Mouse (Mus musculus) adrenal gland (tissue): ENCODE results near the gene Ece1.

ENCODE experiments used
- intact Hi-C: fragments of 180-260 bp; cut with DNase I; formaldehyde crosslinking; loops from one replicate; pipeline ENCODE4 v1.15.1; 2025

Ece1 gene

DNA sequence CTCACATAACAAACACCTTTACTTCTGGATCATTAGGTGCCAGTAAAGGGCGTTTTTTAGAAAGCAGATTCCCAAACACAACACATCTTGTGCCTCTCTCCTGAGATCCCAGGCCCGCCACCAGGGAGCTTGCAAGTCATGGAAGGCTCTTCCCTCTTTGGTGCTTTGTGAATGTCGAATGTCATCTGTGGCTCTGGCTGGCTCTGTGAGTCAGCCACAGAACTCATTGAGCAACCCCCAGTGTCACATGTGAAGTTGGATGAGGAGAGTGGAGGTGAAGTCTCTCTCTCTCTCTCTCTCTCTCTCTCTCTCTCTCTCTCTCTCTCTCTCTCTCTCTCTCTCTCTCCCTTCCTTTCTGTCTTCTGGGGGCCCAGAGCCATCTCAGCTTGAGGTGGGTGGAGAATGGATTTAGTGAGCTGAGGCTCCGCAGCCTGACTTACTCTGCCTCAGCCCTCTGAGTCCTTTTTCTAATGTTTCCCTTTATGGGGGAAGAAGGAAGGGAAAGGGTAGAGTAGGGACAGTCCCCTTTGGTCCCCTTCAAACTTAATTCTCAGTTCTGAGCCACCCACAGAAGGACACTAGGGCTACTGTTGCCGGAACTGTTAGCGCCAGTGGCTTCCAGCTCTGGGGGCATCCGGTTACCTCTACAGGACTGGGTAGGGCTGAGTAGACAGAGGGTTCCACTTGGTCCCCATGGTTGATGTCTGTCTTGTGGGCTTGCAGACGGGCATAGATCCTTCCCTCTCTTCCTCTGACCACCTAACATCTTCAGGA lies 17.5 kb downstream of the Ece1 start:
- intact Hi-C loops = no loop called here

DNA sequence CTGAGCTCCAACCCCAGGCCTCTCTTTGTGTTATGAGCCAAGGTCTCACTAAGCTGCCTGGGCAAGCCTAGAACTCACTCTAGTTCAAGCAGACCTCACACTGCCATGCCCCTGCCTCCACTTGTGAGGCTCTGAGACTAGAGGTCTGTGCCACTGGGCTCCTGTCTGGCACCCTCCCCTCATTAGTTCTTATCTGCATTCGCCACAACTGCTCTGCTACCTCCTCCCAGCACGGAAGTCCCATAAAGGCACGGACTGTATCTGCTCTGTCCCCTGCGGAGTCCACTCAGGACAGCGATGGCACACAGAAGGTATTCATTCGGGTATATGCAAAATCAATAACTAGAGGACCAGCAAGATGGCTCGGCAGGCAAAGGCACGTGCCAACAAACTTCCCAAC lies 19.4 kb downstream of the Ece1 start:
- intact Hi-C loops = no loop called here

DNA sequence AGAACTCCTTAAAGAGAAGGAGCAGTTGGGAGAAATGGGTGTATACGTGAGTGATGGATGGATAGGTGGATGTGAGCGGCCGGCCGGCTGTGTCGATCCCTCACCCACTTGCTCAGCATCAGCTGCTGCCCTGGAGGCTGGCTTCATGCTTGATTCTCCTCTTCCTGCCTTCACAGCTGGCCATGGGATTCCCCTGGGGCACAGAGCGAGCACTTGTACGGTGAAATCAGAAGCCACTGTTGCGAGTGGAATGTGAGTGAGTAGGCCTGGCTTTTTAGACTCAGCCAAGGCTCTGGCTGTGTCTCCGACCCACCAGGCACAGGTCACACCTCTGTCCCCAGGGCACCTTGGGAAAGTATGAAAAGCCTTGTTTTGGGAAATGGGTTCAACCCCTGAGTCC lies 20.6 kb downstream of the Ece1 start:
- intact Hi-C loops = no loop called here

DNA sequence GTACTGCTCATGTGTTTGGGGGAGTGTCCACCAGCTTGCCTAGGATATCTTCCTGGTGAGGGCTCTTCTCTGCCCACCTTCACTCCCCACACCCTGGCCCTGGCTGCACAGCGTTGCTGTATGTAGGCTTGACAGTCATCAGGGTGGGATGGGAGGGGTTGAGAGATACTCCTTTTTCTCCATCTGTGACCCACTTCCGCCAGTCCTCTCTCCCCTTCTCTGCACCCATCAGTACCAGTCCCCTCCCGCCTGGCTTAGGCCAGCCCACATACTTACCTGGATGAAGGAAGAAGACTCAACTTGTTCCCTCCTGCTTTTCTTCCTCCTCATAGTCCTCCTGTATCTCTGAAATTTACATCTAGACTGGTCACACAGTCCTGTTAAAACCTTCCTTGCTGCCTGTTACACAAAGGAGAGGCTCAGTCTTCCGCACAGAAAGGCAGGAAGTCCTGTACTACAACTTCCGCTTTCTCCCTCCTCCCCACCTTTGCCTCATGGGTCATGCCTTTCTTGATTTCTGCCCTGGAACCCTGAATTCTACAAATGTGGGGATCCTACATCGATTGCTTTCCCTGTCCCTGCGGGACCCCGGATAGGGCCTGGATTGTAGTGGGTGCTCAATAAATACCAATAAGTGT lies 21.6 kb downstream of the Ece1 start:
- intact Hi-C loops = no loop called here

DNA sequence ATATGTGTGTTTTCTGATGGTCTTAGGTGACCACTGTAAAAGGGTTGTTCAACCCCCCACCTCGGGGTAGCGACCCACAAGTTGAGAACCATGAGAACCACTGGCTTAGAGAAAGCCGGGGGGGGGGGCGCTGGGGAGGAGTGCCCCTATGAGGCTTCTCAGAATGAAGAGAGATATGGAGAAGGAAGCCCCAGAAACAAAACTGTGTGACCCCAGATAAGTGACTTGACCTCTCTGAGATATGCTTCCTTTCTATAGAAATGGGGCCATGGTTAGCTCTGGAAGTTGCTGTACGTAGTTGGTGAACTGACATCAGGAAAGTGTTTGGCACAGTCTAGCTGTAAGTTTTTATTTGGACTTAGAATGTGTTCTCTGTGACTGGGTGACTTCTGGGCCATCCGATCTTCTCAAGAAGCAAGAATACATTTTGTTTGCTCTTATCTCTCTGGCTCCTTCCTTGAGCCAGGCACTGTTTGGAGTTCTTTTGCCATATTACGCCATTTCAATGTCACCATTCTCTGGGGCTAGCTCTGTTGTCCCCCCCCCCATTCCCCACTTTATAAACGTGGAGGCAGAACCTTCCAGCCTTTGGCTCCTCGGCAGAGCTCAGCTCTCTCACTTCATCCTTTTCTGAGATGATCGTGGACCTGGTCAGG lies 25.4 kb downstream of the Ece1 start:
- intact Hi-C loops = no loop called here

DNA sequence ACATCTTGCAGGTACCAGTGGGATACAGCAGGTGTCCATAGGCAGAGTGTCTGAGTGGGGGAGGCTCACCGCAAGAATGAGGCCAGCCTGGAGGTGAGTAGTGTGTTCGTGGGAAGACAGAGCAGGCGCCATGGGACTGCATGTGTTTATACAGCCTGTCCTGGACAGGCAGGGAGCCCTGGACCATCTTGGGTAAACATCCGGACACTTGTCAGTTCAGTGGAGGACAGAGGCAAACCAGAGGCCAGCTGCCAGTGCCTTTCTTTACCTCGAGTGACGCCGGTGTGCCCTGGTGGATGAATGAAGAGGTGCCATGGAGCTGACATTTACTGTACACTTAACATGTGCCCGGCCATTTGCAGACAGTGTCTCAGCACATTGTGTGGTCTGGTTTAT lies 26.0 kb downstream of the Ece1 start:
- intact Hi-C loops = no loop called here

DNA sequence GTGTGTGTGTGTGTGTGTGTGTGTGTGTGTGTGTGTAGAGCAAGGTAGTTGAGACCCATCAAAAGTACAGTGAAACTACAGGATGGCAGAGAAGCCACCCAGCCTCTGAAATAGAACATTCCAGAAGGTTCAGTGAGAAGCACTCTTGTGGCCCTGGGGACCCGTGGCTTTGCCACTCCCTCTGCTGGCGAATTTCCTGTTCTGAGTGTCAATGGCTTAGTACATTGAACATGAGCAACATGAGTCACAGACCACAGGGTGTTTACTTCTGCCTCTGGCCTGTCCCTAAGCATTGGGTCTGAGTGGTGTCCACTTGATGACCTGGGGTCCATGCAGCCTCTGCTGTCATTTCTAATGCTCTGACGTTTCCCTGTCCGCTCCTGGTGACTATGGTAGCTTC lies 28.6 kb downstream of the Ece1 start:
- intact Hi-C loops = loop anchor here (5.0 kb wide), 1 partner anchor 38 kb away; no protein-coding TSS in a partner anchor

DNA sequence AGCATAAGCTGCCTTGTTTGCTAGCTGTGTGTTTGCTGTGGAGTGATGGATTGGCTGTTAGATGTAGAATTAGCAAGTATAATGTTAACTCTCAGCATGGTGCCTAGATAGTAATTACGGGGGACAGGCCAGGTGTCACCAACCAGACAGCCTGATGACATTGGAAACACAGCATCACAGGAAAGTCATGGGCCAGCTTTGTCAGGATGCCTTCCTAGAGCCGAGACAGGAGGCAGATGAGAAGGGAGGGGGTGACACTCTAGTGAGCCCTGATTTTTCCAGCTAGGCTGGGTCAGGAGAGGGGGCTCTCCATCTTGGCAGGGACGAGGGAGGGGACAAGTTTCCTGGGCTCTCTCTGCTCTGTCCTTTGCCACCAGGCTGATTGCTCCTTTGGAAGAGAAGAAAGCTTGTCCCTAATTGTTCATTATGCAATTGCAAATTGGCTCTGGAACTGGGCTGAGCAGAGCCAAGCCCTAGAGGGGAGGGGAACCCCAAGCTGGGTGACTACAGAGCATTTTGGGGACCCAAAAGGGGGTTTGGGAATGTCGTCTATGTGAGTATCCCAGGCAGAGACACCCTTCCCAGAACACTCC lies 29.6 kb downstream of the Ece1 start:
- intact Hi-C loops = loop anchor here (5.0 kb wide), 1 partner anchor 39 kb away; no protein-coding TSS in a partner anchor

DNA sequence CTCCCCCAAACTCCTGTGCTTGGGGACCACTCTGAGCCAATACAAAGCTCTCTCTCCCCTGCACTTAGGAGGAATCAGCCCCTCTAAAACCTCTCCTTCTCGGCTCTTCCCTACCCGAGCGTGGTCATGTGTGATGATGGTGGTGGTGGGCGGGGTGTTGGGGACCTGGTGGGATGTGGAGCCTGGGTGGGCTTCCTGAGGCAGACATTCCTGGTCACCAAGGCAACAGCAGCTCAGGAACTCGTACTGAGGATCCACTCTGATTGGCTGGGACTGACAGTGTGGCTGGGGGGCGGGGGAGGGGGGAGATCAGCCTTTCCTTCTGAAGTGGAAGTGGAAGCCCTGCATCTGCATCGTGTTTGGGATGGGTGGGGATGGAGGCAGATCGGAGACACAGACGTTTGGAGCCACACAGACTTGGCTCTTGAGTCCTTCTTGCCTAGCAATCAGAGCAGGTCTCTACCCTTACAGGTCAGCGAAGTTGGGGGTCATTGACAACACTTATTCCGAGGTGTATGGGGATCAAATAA lies 30.7 kb downstream of the Ece1 start:
- intact Hi-C loops = loop anchor here (5.0 kb wide), 1 partner anchor 40 kb away; no protein-coding TSS in a partner anchor

DNA sequence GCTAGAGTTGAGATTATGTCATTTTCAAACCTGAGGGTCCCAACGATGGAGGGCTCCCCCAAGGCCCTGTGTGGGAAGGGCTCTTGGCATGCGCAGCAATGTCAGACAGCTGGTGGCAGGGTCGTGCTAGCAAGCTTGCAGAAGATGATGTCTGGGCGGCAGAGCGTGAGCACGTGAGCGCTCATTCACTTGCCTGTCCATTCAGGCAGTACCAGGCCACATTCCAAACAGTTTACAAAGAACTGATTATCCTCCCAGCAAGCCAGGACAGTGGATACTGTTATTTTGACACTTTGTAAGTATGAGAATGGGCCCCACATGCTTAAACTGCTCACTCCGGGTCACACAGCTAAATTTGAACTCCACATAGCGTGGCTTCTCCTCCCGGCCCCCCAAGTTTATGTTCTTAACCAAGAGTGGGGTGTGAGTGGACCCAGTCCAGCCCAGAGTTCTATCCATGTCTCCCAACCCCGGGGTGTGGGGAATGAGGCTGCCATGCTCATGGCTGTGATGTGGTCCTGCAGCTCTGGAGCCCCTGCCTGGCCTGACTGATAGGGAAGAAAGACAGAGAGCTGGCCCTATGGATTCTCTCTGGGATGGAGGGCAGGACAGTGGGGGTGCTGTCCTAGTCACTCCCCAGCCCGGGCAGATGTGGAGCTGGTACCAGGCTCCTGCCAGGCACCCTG lies 34.7 kb downstream of the Ece1 start:
- intact Hi-C loops = no loop called here

DNA sequence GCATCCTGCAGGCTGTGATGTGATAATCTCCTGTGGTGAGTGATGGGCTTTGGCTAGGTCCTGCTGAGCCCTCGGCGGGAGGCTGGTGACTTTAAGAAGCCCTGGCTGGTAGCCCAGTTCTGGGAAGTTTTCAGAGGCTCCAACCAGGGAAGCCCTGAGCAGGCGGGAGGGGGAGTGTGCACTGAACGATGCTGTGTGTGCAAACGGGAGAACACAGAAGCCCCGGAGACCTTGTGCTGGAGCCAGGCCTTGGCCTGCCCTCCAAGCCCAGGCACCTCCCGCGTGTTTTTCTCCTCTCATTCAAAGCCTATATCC lies 35.2 kb downstream of the Ece1 start:
- intact Hi-C loops = no loop called here

DNA sequence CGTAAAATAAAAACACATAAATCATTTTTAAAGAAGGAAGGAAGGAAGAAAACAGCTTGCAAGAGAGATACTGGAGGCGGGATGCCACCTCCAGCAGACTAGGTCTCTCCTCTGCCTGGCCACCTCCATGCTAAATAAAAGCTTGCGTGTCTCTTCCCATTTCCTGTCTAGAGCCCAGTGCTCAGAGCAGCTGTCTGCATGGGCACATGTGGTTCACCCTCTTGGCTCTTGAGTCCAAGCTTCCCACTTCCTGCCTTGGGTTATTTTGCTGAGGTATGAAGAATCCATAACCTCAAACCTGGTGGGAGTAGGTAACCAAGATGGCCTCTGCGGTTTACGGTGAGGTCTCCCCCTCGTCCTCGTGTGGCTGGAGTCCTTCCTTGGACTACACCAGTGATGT lies 36.5 kb downstream of the Ece1 start:
- intact Hi-C loops = no loop called here

DNA sequence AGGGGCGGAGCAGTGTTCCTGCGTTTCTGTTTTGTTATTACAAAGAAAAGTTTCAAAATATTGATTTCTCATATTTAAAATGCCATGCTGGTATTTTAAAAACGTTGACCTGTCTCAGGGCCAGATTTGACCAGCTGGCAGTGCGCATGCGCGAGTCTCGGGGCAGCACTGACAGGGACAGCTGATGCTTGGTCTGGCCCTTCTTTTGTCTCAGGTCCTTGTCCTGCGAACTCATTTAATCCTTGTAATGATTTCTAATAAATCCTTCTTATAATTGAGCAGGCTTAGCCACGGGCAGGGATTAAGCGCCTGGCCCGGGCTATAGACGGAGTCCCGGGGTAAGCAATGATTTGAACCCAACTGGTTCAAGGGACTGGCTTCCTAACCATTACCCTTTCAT lies 40.2 kb downstream of the Ece1 start:
- intact Hi-C loops = no loop called here

DNA sequence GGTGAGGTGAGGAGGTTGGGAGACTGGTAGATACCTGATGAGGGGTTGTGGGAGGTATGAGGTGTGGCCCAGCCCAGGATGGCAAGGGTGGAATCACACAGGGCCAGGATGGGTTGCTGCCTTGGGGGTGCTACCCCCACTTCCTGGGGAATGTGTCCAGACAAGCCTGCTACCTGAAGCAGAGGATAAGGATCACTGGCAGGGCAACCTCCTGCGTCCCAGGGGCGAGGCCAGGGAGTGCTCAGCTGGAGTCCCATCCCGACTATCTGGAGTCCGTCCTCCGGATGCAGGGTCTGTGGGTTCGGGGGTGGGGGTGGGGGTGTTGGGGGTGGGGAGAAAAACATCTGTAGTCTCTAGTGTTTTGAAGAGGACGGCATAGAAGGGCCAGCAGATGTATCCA lies 40.8 kb downstream of the Ece1 start:
- intact Hi-C loops = no loop called here

DNA sequence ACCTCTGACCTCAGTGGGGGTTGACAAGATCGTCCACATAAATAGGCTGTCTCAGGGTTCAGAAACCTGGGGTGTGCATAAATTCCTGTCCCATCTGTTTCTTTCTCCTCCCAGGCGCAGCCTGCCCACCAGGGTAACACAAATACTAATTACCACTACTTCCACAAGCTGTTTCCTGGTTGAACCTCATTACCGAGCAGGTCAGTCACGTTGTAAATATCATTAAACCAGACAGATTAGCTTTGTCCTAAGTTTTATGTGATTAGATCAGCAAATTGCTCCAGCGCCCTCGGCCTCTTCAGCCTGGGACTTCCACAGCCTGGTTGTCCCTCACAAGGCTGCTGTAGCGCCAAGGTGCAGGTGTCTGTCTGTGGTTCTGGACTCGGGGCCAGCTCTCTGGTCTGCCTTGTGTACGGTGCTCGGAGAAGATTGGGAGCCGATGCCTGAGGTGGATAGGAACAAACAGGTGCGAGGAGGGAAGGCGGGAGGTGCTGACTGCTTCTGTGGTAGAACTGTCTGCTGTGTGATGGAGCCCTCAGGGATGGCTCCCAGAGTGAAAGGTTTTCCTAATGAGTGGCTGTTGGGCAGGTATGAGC lies 43.0 kb downstream of the Ece1 start:
- intact Hi-C loops = loop anchor here (5.0 kb wide), 1 partner anchor 37 kb away; no protein-coding TSS in a partner anchor

DNA sequence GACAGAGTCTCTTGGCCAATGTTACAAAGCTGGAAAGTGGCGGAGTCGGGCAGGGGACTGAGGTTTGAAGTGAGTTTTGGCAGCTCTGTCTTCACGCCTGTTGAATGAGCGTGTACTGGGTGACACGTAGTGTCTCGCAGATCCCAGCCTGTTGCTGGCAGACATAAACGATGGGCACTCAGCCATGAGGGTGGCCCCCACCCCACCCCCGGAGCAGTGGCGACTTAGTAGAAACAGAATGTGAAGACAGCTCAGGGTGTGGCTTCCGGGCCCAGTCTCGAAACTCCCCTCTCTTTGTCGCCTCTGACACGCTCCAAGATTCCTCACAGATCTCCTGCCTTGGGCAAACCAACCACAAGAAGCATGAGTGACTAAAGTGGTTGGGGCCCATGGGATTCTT lies 45.9 kb downstream of the Ece1 start:
- intact Hi-C loops = loop anchor here (5.0 kb wide), 1 partner anchor 34 kb away; no protein-coding TSS in a partner anchor

DNA sequence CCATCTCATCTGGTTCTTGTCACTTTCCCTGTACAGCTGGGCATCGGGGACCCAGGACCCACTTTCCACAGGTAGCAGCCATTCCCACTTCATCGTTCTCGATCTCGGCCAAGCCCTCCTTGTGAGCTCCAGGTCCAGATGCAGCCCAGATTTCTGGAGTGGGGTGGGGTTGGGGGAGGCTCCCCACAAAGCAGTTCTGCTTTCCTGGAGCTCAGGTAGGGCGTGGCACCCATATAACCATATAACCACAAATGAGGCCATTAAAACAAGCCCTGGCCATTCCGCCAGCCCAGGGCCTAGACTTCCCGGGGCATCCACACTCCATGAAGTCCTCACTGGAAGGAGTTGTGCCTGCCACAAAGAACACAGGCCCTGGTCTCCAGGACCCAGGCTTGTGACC lies 46.5 kb downstream of the Ece1 start:
- intact Hi-C loops = loop anchor here (5.0 kb wide), 1 partner anchor 34 kb away; no protein-coding TSS in a partner anchor

DNA sequence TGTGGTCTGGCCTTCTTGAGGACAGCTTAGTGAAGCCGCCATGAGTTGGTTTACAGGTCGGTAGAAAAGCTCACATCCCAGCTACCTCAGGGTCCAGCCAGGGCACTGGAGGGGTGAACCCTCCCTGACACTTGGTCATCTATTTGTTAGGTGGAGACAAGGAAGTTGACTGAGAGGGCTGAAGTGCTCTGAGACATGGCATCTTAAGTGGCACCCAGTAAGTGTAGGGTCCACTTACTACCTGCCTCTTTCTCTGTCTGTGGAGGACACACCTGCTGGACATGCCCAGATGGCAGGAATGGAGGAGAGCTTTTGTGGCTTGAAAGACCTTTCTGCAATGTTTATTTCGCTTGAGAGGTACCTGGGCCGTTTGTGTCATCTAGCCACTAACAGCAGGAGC lies 46.9 kb downstream of the Ece1 start:
- intact Hi-C loops = loop anchor here (5.0 kb wide), 1 partner anchor 33 kb away; no protein-coding TSS in a partner anchor

DNA sequence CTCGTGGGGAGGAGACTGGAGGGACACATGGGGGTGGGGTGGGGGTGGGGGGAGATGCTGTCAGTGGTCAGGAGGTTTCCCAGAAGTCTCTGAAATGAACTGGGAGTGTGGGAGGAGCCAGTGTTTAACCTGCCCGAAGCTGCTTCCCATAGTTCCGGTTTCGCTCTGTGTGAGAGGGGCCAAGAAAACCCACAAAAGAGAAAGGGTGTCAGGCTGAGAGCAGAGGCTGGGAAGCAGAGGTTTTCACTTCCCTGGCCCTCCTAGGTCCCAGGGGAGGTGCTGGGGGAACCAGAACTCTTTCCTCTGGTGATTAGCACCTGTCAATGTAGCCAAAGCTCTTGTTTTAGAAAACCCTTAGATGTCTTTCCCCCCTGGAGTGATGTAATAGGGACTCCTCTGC lies 47.4 kb downstream of the Ece1 start:
- intact Hi-C loops = loop anchor here (5.0 kb wide), 1 partner anchor 33 kb away; no protein-coding TSS in a partner anchor

DNA sequence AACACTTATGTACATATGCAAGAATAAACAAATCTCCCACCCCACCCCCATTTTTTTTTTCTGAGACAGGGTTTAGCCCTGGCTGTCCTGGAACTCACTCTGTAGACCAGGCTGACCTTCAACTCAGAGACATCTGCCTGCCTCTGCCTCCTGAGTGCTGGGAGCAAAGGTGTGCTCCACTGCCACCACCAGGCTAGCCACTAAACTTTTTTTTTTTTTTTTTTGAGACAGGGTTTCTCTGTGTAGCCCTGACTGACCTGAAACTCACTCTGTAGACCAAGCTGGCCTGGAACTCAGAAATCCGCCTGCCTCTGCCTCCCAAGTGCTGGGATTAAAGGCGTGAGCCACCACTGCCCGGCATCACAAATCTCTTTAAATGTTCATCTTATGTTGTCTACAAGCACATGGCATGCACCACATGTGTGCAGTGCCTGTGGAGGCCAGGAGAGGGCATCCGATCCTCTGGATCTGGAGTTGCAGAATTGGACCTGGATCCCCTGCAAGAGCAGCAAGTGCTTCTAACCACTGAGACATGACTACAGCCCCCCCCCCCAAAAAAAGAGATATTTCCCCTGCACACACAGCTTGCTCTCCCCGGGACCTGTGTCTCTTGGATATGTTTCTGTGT lies 48.5 kb downstream of the Ece1 start:
- intact Hi-C loops = no loop called here
